Mouse (Mus musculus): ENCODE results near the gene AW822073. TPM values are rescaled to one million over a fixed set of nuclear protein-coding genes. Genes with fewer than 3 reads are reported as not detected.

AW822073 gene
- polyA plus RNA-seq, 1 experiment from 2014 or later: not detected

DNA sequence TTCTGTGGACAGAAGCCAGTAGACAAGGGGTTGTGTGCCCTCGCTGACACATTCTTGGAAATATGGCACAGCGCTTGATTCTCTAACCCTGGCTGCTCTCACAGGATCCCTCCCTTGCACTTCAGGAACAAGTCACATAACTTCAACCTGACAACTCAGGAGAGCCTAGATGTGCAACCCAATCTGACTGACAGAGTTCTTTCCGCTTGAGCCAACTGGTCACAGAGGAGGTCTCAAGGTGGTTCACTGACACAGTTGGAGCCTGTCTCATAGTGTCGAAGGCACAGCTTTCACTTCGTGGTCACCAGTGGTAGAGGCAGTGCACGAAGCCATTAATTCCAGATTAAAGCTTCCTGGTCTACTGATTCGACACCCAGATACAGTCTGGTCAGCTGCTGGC is 12.5 kb downstream of the AW822073 start:
- Histone ChIP-seq H3K36me3 (no peaks in the 10 kb centered on the region), H3K4me1 (replicated peaks) (no peaks in the 10 kb centered on the region), H3K27me3 (ENCODE audit: insufficient read depth, poor library complexity, severe bottlenecking) (no peaks in the 10 kb centered on the region), H3K4me3 (no peak overlapping the region), H3K9me3 (peaks cover 13% of the 10 kb centered on the region), H3K27ac (no peak overlapping the region)
- no peak for DNase-seq (ENCODE audit: low spot score)
- 78% methylated on average over 7 of the region's 7 CpGs for WGBS

DNA sequence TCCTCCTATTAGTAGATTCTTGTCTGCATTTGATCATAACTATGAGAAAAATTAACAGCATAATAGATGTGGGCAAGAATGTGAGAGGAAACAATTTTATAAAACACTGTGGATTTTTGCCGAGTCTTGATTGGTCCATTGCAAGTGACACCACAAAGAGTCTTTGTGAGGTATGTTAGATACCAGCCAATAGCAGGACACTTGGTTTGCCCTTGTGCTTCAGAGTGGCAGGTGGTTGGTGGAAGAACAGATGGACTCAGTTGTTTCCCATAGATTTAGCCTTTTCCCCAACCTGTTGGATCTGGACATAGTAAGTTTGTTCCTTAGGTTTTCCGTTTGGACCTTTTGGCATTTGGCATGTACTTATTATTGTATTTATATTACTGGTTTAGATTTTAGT is 13.5 kb downstream of the AW822073 start:
- peaks cover 18% of the 10 kb centered on the region for H3K9me3 ChIP-seq
- WGBS: 89% methylated on average over 2 of the region's 2 CpGs
- no peaks in the 10 kb centered on the region for H3K36me3 ChIP-seq
- H3K4me3 ChIP-seq: no peak overlapping the region
- DNase-seq (ENCODE audit: low spot score): no peak
- no peak overlapping the region for H3K27ac ChIP-seq
- H3K27me3 ChIP-seq (ENCODE audit: insufficient read depth, poor library complexity, severe bottlenecking): no peaks in the 10 kb centered on the region
- H3K4me1 ChIP-seq (replicated peaks): no peaks in the 10 kb centered on the region

DNA sequence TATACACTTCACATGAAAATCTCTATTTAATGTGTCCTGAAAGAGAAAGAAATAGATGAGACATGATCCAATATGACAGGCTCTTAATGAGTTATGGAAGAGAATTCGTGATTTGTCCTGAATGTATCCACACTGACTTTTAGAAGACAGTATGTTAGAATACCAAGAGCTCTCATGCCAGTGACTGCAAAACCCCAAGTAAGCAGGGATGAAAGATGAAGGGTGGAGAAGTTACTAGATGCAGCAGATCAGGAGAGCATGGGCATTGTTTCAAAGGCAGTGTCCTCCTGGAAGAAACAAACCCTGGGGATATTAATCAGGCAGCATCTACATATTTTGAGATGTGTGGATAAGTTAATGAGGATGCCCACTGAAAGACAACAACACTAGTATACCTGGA is 14.2 kb downstream of the AW822073 start:
- whole genome bisulfite sequencing: 74% methylated on average over 1 of the region's 1 CpGs
- H3K9me3 ChIP-seq: peaks cover 23% of the 10 kb centered on the region
- no peak overlapping the region for H3K4me3 ChIP-seq
- no peaks in the 10 kb centered on the region for H3K36me3 ChIP-seq
- no peaks in the 10 kb centered on the region for H3K4me1 ChIP-seq (replicated peaks)
- no peaks in the 10 kb centered on the region for H3K27me3 ChIP-seq (ENCODE audit: insufficient read depth, poor library complexity, severe bottlenecking)
- no peak overlapping the region for H3K27ac ChIP-seq
- DNase-seq (ENCODE audit: low spot score): no peak

DNA sequence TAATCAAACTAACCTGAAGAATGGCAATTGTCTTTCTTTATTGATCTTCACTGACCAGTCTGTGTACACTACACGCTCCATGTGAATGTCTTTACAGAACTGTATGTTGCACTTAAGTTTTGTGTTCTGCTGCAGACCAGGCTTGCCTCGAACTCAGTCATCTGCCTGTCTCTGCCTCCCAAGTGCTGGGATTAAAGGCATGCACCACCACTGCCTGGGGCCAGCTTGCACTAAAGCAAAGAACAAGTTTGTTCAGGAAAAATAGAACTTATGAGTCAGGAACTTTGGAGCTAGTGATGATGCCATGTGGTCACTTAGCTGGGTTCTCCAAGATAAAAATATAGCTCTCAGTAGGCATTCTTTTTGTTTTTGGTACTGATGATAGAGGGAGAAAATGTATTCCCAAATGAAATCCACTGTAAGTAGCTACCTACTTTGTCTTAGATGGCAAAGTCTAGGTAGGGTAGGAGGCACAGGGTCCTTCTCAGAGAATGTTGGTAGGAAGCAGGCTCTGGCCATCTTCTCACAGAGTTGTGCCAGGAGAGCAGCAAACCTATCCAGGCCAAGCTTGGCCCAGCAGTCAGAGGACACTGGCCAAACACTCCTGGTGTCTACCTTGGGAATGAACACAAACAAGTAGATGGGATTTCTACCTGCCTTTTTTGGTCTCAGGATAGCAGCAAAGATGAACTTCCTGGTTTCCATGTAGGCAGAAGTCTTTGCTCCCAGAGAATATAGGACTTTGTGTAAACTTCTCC is 14.8 kb downstream of the AW822073 start:
- Histone ChIP-seq H3K36me3 (no peaks in the 10 kb centered on the region), H3K4me1 (replicated peaks) (no peaks in the 10 kb centered on the region), H3K27me3 (ENCODE audit: insufficient read depth, poor library complexity, severe bottlenecking) (no peaks in the 10 kb centered on the region), H3K9me3 (peaks cover 23% of the 10 kb centered on the region), H3K27ac (no peak overlapping the region), H3K4me3 (no peak overlapping the region)
- 78% methylated on average over 2 of the region's 2 CpGs for WGBS
- DNase-seq (ENCODE audit: low spot score): no peak

DNA sequence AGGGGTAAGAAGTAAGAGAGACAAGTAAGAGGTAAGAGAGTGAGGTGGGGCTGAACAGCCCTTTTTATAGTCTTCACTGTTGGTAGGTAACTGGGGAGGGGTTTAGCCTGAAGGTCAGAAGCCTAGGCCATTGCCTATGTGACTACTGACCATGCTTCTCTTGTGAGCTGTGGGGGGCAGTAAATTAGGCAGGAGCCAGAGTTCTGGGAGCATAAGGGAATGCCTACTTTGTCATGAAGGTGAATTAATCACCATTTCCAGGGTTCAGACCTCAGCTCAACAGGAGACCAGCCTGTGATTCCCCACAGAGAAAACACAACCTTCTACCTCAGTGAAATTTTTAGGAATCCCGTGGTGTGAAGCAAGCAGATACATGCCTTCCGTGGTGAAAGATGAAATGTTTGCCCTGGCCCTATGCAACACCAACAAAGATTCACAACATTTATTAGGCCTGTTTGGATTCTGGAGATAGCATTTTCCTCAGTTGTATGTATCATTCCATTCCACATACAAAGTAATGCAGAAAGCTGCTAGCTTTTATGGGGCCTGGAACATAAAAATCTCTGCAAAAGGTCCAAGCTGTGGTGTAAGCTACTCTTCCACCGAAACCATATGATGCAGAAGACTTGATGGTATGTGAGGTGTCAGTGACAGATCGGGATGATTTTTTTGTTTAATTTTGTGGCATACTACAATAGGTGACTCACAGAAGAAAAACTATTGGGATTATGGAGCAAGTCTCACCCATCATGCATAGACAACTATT is 17.9 kb downstream of the AW822073 start:
- 84% methylated on average over 4 of the region's 4 CpGs for WGBS
- no peak for DNase-seq (ENCODE audit: low spot score)
- H3K9me3 ChIP-seq: peaks cover 16% of the 10 kb centered on the region

DNA sequence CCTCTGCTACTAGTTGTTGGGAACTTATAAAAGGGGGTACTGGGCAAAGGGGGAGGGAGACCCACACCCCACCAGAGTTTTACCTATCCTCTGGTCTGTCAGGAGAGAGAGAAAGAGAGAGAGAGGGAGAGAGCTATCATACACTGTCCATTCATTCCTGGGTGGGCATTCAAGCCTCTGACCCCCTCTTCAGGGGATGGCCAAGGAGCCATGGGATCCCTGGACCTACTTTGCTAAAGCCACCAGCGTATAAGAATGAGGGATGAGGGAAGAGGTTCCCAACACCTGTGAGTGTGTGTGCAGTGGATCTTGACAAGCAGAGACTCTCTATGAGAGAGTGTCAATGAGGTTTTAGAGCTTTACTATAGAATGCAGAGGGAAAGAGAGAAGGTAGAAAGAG is 18.7 kb downstream of the AW822073 start:
- no peaks in the 10 kb centered on the region for H3K27me3 ChIP-seq (ENCODE audit: insufficient read depth, poor library complexity, severe bottlenecking)
- no peaks in the 10 kb centered on the region for H3K36me3 ChIP-seq
- H3K4me3 ChIP-seq: no peak overlapping the region
- no peaks in the 10 kb centered on the region for H3K4me1 ChIP-seq (replicated peaks)
- no peak overlapping the region for H3K27ac ChIP-seq
- H3K9me3 ChIP-seq: peaks cover 14% of the 10 kb centered on the region
- no peak for DNase-seq (ENCODE audit: low spot score)
- 46% methylated on average over 1 of the region's 1 CpGs for WGBS

More for the DNA sequence above, 17.9 kb downstream of the AW822073 start:
- Histone ChIP-seq H3K4me3 (no peak overlapping the region), H3K27ac (no peak overlapping the region), H3K4me1 (replicated peaks) (no peaks in the 10 kb centered on the region), H3K27me3 (ENCODE audit: insufficient read depth, poor library complexity, severe bottlenecking) (no peaks in the 10 kb centered on the region), H3K36me3 (no peaks in the 10 kb centered on the region)

Other genes with a start within 250 kb of the AW822073 start
- gene Duxf3, start 7.7 kb upstream of the AW822073 start, polyA plus RNA-seq (2016; fragmentation: Nextera tagmentation; extraction: Ambion mirVana): not detected in 2 replicates
- gene Gm4981, start 11.8 kb upstream of the AW822073 start, polyA plus RNA-seq (2016; fragmentation: Nextera tagmentation; extraction: Ambion mirVana): not detected in 2 replicates
- gene Gcc2, start 30.6 kb upstream of the AW822073 start, polyA plus RNA-seq (2016; fragmentation: Nextera tagmentation; extraction: Ambion mirVana): 31.7 and 44.2 TPM in 2 replicates
- gene Lims1, start 98.5 kb upstream of the AW822073 start, polyA plus RNA-seq (2016; fragmentation: Nextera tagmentation; extraction: Ambion mirVana): 89.4 and 105 TPM in 2 replicates
- 17.7 and 27.6 TPM in 2 replicates for gene Ranbp2, start 222.0 kb upstream of the AW822073 start, polyA plus RNA-seq (2016; fragmentation: Nextera tagmentation; extraction: Ambion mirVana)